ENCODE assay signal across 32 mouse cellular contexts in genomic region chr10:11269165-11269564, GRCm38 (mm10).
"Had no signal": no experiment of that assay in that cellular context is flagged by ENCODE, and none has a peak within 500 bp of the region (broad histone marks: within the 10 kb centered on the region; RNA-seq: fewer than 3 reads in every experiment).

No protein-coding gene starts in this region.

- H3K4me2 ChIP-seq: limb, embryonic 12.5 days; limb, embryonic 13.5 days; limb, embryonic 15.5 days; liver, embryonic 11.5 days; liver, embryonic 12.5 days; liver, embryonic 13.5 days; liver, embryonic 15.5 days; lung, embryonic 14.5 days; lung, embryonic 15.5 days; midbrain, embryonic 11.5 days; midbrain, embryonic 12.5 days; midbrain, embryonic 13.5 days; midbrain, embryonic 15.5 days; neural tube, embryonic 12.5 days had no signal

- H3K4me3 ChIP-seq: limb, embryonic 10.5 days; limb, embryonic 12.5 days; limb, embryonic 13.5 days; limb, embryonic 15.5 days; liver, embryonic 12.5 days; liver, embryonic 13.5 days; liver, embryonic 15.5 days; lung, embryonic 15.5 days; megakaryocyte, embryonic 14.5 days; midbrain, embryonic 10.5 days; midbrain, embryonic 12.5 days; midbrain, embryonic 13.5 days; midbrain, embryonic 15.5 days; myocyte; neural tube, embryonic 12.5 days had no signal

- H3K9ac ChIP-seq: limb, embryonic 12.5 days; limb, embryonic 13.5 days; limb, embryonic 15.5 days; liver, embryonic 12.5 days; liver, embryonic 13.5 days; liver, embryonic 14.5 days; liver, embryonic 15.5 days; liver, postnatal 0 days; lung, embryonic 14.5 days; lung, embryonic 15.5 days; midbrain, embryonic 12.5 days; midbrain, embryonic 13.5 days; midbrain, embryonic 15.5 days; neural tube, embryonic 12.5 days had no signal

- DNase-seq: left cerebral cortex, postnatal 4 days; liver; liver, embryonic 13.5 days; liver, postnatal 0 days; lung, adult 18-20 months; lung, adult 2 months; lung, embryonic 14.5 days; lung, postnatal 10 days; lung, postnatal 14 days; lung, postnatal 36 days; lung, postnatal 4 days; midbrain, embryonic 14.5 days had no signal

- H3K9me3 ChIP-seq: limb, embryonic 10.5 days; limb, embryonic 12.5 days; limb, embryonic 13.5 days; limb, embryonic 15.5 days; liver, embryonic 12.5 days; liver, embryonic 13.5 days; liver, embryonic 15.5 days; lung, embryonic 15.5 days; midbrain, embryonic 10.5 days; midbrain, embryonic 12.5 days; midbrain, embryonic 13.5 days; midbrain, embryonic 15.5 days; neural tube, embryonic 12.5 days had no signal

- ATAC-seq: liver, embryonic 12.5 days; liver, postnatal 0 days; lung, postnatal 0 days; midbrain, embryonic 13.5 days; midbrain, embryonic 15.5 days; midbrain, embryonic 16.5 days had no signal

- H3K27ac ChIP-seq: limb, embryonic 10.5 days; limb, embryonic 12.5 days; limb, embryonic 13.5 days; limb, embryonic 15.5 days; liver, embryonic 12.5 days; liver, embryonic 13.5 days; liver, embryonic 14.5 days; liver, embryonic 15.5 days; lung, embryonic 15.5 days; macrophage; midbrain, embryonic 10.5 days; midbrain, embryonic 12.5 days; midbrain, embryonic 13.5 days; midbrain, embryonic 15.5 days; neural tube, embryonic 12.5 days had no signal

- H3K36me3 ChIP-seq: limb, embryonic 10.5 days; limb, embryonic 12.5 days; limb, embryonic 13.5 days; limb, embryonic 15.5 days; liver, embryonic 12.5 days; liver, embryonic 13.5 days; liver, embryonic 15.5 days; lung, embryonic 15.5 days; midbrain, embryonic 10.5 days; midbrain, embryonic 12.5 days; midbrain, embryonic 13.5 days; midbrain, embryonic 15.5 days; neural tube, embryonic 12.5 days had no signal

- H3K27me3 ChIP-seq: limb, embryonic 12.5 days; limb, embryonic 13.5 days; limb, embryonic 15.5 days; liver, embryonic 12.5 days; liver, embryonic 13.5 days; liver, embryonic 15.5 days; lung, embryonic 15.5 days; megakaryocyte, embryonic 14.5 days; midbrain, embryonic 12.5 days; midbrain, embryonic 13.5 days; midbrain, embryonic 15.5 days; neural tube, embryonic 12.5 days had no signal

- H3K4me1 ChIP-seq: limb, embryonic 10.5 days; limb, embryonic 12.5 days; limb, embryonic 13.5 days; limb, embryonic 15.5 days; liver, embryonic 12.5 days; liver, embryonic 13.5 days; liver, embryonic 15.5 days; lung, embryonic 15.5 days; midbrain, embryonic 10.5 days; midbrain, embryonic 12.5 days; midbrain, embryonic 13.5 days; midbrain, embryonic 15.5 days; neural tube, embryonic 12.5 days had no signal
